Mouse (Mus musculus): ENCODE measurements around the gene Dync1h1. TPM values are rescaled to one million over a fixed set of nuclear protein-coding genes. Genes with fewer than 3 reads are reported as not detected.
"Not testable (repeated sequence)": the region's sequence is repeated elsewhere in the genome, so short reads cannot be mapped to it uniquely, and the experiment has no call there.

Dync1h1 gene
- polyA plus RNA-seq, 1 experiment from 2014 or later = 26.3 TPM

GRCm38 (mm10) chr12:110681191-110681590 lies 79.9 kb downstream of the Dync1h1 start:
- Histone ChIP-seq H3K4me3 (no peak overlapping the region), H3K9ac (no peak overlapping the region), H3K36me3 (no peaks in the 10 kb centered on the region), H3K9me3 (replicated peaks) (no peaks in the 10 kb centered on the region), H3K4me2 (no peak overlapping the region), H3K27me3 (no peaks in the 10 kb centered on the region), H3K27ac (peak overlapping the region; percentile 31), H3K4me1 (replicated peaks) (peaks cover 14% of the 10 kb centered on the region)
- 20% methylated on average over 7 of the region's 7 CpGs for WGBS
- ATAC-seq (replicated peaks; ENCODE audit: insufficient number of reproducible peaks, insufficient read depth, low FRiP score, low read depth) = 0 out of 2 replicates have a peak, but pooled peaks have one; percentile 47

DNA sequence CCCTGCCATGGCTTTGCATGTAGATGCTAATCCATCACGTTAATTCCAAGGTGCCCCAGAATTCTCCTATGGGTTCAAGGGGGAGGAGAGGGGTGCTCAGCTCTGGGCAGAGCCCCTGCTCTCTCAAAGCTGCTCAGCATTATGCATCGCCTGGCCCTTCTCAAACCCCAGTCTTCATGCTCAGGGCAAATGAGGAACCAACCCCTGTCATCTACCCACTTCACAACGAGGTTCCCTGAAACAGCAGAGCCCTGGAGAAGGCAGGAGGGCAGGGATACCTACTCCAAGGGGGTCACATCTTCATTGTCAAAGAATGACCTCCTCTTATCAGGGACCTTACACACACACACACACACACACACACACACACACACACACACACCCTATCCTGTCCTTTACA lies 80.6 kb downstream of the Dync1h1 start:
- Histone ChIP-seq H3K27me3 (no peaks in the 10 kb centered on the region), H3K9me3 (replicated peaks) (no peaks in the 10 kb centered on the region), H3K36me3 (no peaks in the 10 kb centered on the region), H3K4me2 (no peak overlapping the region), H3K4me3 (no peak overlapping the region), H3K4me1 (replicated peaks) (peaks cover 14% of the 10 kb centered on the region), H3K9ac (no peak overlapping the region), H3K27ac (peak overlapping the region; percentile 14; the same call in 1 of the 2 replicates)
- ATAC-seq (replicated peaks; ENCODE audit: insufficient number of reproducible peaks, insufficient read depth, low FRiP score, low read depth) = no peak
- WGBS = 50% methylated on average over 3 of the region's 3 CpGs

GRCm38 (mm10) chr12:110682561-110683299 lies 81.5 kb downstream of the Dync1h1 start, which contains the start of gene 1700001K19Rik:
1700001K19Rik (minus strand) TSS chr12:110682619.
- H3K4me3 ChIP-seq = no peak within 1 kb of the TSS
- no peak for ATAC-seq (replicated peaks; ENCODE audit: insufficient number of reproducible peaks, insufficient read depth, low FRiP score, low read depth)
- H3K9ac ChIP-seq = no peak within 1 kb of the TSS
- no peaks in the 10 kb centered on the region for H3K36me3 ChIP-seq
- H3K4me1 ChIP-seq (replicated peaks) = peaks cover 19% of the 10 kb centered on the region
- no peaks in the 10 kb centered on the region for H3K9me3 ChIP-seq (replicated peaks)
- peak within 1 kb of the TSS; percentile 31 for H3K27ac ChIP-seq
- H3K4me2 ChIP-seq = no peak within 1 kb of the TSS
- WGBS = 76% methylated on average over 9 of the region's 9 CpGs
- H3K27me3 ChIP-seq = no peaks in the 10 kb centered on the region

- no peaks in the 10 kb centered on the region for H3K9me3 ChIP-seq (replicated peaks)
- H3K27me3 ChIP-seq = no peaks in the 10 kb centered on the region
- H3K4me3 ChIP-seq = no peak overlapping the region
- WGBS = no CpG with 5 or more reads among the region's 1 CpGs
- no peaks in the 10 kb centered on the region for H3K36me3 ChIP-seq
- peaks cover 27% of the 10 kb centered on the region for H3K4me1 ChIP-seq (replicated peaks)
- H3K9ac ChIP-seq = no peak overlapping the region
- H3K27ac ChIP-seq = no peak overlapping the region
- no peak for ATAC-seq (replicated peaks; ENCODE audit: insufficient number of reproducible peaks, insufficient read depth, low FRiP score, low read depth)
- no peak overlapping the region for H3K4me2 ChIP-seq
Observed at GRCm38 (mm10) chr12:110683580-110683979, 82.3 kb downstream of the Dync1h1 start.

GRCm38 (mm10) chr12:110687894-110688734 lies 86.9 kb downstream of the Dync1h1 start:
- peak; percentile 89 for ATAC-seq (replicated peaks; ENCODE audit: insufficient number of reproducible peaks, insufficient read depth, low FRiP score, low read depth)
- H3K27me3 ChIP-seq = no peaks in the 10 kb centered on the region
- peak overlapping the region; percentile 93 for H3K27ac ChIP-seq
- no peaks in the 10 kb centered on the region for H3K9me3 ChIP-seq (replicated peaks)
- H3K9ac ChIP-seq = no peak overlapping the region
- peak overlapping the region; percentile 36 for H3K4me2 ChIP-seq
- H3K4me1 ChIP-seq (replicated peaks) = peaks cover 22% of the 10 kb centered on the region
- H3K4me3 ChIP-seq = no peak overlapping the region
- H3K36me3 ChIP-seq = peaks cover 28% of the 10 kb centered on the region
- 36% methylated on average over 12 of the region's 12 CpGs for WGBS

- WGBS = 91% methylated on average over 3 of the region's 3 CpGs
- not testable (repeated sequence) for H3K4me2 ChIP-seq; ATAC-seq (replicated peaks; ENCODE audit: insufficient number of reproducible peaks, insufficient read depth, low FRiP score, low read depth); H3K4me3 ChIP-seq; H3K27me3 ChIP-seq; H3K9me3 ChIP-seq (replicated peaks); H3K9ac ChIP-seq
- peaks cover 28% of the 10 kb centered on the region for H3K4me1 ChIP-seq (replicated peaks)
- H3K27ac ChIP-seq = peak overlapping the region; percentile 93
- H3K36me3 ChIP-seq = peaks cover 32% of the 10 kb centered on the region
Observed at GRCm38 (mm10) chr12:110688921-110689320, 87.7 kb downstream of the Dync1h1 start.

DNA sequence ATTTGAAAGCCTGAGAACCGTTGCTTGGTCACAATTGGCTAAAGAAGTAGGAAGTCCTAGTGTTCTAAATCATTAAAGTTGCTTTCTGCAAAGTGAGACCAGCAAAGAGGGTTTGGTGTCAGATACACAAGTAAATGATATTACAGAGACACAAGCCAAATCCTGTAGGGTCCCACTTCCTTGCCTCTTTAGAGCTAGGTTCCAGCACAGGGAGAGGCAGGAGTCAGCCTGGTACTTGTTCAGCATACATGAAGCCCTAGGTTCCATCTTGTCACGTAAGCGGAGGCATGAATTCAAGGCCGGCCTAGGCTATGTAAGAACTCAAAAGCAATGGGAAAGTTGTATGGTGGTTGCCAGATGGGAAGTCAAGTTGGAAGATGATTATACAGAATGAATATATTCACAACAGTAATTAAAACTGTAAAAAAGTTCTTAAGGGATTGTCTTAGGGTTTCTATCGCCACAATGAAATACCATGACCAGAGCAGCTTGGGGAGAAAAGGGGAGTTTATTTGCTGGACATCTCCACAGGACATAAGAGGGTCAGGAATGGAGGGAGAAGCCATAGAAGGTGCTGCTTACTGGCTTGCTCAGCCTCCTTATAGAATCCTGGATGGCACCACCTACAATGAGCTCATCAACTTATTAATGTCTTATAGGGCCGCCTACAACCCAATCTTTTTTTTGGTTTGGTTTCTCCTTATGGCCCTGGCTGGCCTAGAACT lies 88.8 kb downstream of the Dync1h1 start:
- Histone ChIP-seq H3K4me2 (no peak overlapping the region), H3K36me3 (peaks cover 39% of the 10 kb centered on the region), H3K4me1 (replicated peaks) (peaks cover 34% of the 10 kb centered on the region), H3K9ac (no peak overlapping the region), H3K9me3 (replicated peaks) (no peaks in the 10 kb centered on the region), H3K27ac (no peak overlapping the region), H3K4me3 (no peak overlapping the region), H3K27me3 (no peaks in the 10 kb centered on the region)
- no peak for ATAC-seq (replicated peaks; ENCODE audit: insufficient number of reproducible peaks, insufficient read depth, low FRiP score, low read depth)
- 81% methylated on average over 6 of the region's 6 CpGs for WGBS

GRCm38 (mm10) chr12:110693378-110693777 lies 92.1 kb downstream of the Dync1h1 start:
- not testable (repeated sequence) for H3K9ac ChIP-seq; ATAC-seq (replicated peaks; ENCODE audit: insufficient number of reproducible peaks, insufficient read depth, low FRiP score, low read depth); H3K27ac ChIP-seq; H3K27me3 ChIP-seq; H3K9me3 ChIP-seq (replicated peaks); H3K4me3 ChIP-seq
- 68% methylated on average over 5 of the region's 5 CpGs for WGBS
- Histone ChIP-seq H3K4me1 (replicated peaks) (peaks cover 28% of the 10 kb centered on the region), H3K4me2 (peak overlapping the region; percentile 4; the same call in 1 of the 2 replicates), H3K36me3 (peaks cover 39% of the 10 kb centered on the region)

GRCm38 (mm10) chr12:110695676-110696171 lies 94.5 kb downstream of the Dync1h1 start:
- Histone ChIP-seq H3K9ac (peak overlapping the region; percentile 99), H3K27ac (peak overlapping the region; percentile 96), H3K4me2 (peak overlapping the region; percentile 65), H3K27me3 (no peaks in the 10 kb centered on the region), H3K36me3 (peaks cover 22% of the 10 kb centered on the region), H3K4me1 (replicated peaks) (peaks cover 37% of the 10 kb centered on the region), H3K9me3 (replicated peaks) (no peaks in the 10 kb centered on the region), H3K4me3 (peak overlapping the region; percentile 98)
- under 1% methylated on average over 55 of the region's 55 CpGs for WGBS
- ATAC-seq (replicated peaks; ENCODE audit: insufficient number of reproducible peaks, insufficient read depth, low FRiP score, low read depth) = peak; percentile 51

DNA sequence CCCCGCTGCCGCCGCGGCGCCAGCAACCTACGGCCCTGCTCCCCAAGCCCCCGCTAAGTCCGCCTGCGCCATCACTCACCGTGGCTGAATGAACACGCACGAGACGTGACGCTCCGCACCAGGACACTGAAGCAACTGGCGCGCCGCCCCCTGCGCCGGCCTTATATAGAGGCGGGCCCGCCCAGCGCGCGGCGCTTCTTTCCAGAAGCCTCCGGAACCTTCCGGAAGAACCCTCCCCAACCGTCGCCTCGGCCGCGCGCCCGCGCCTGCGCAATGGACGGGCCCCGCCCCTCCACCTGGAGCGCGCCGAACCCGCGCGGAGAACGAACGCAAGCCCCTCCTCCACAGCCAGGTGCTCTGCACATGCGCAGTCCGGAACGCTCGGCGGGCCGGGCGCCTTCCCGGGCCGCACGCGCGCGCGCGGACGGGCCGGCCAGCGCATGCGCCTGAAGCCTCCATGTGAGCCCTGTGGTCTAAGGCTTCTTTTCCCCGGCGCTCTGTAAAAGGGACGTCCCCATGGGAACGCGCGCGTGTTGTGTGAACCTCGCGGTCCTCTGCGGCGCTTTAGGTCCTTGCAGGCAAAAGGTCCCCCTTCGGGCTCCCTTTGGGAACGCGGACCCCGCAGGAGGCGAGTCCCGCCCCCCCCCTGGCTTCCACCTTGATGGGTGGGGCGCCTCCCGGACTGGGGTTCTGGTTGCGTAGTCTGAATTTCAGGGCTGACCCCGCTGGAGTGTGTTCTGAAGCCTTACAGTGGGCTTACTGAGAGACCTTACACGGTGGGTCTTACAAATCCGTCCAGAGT lies 95.1 kb downstream of the Dync1h1 start:
- peak overlapping the region; percentile 98 for H3K4me3 ChIP-seq
- H3K4me1 ChIP-seq (replicated peaks) = peaks cover 41% of the 10 kb centered on the region

More for the DNA sequence above, 95.1 kb downstream of the Dync1h1 start:
- WGBS = under 1% methylated on average over 88 of the region's 89 CpGs
- Histone ChIP-seq H3K27me3 (no peaks in the 10 kb centered on the region), H3K4me2 (peak overlapping the region; percentile 77), H3K9ac (peak overlapping the region; percentile 99), H3K9me3 (replicated peaks) (no peaks in the 10 kb centered on the region), H3K27ac (peak overlapping the region; percentile 96), H3K36me3 (peaks cover 21% of the 10 kb centered on the region)
- peak; percentile 93 for ATAC-seq (replicated peaks; ENCODE audit: insufficient number of reproducible peaks, insufficient read depth, low FRiP score, low read depth)

Data from heart, embryonic 15.5 days (tissue).